Comparison of ENCODE assay signal across 20 mouse cellular contexts in the genomic region with DNA sequence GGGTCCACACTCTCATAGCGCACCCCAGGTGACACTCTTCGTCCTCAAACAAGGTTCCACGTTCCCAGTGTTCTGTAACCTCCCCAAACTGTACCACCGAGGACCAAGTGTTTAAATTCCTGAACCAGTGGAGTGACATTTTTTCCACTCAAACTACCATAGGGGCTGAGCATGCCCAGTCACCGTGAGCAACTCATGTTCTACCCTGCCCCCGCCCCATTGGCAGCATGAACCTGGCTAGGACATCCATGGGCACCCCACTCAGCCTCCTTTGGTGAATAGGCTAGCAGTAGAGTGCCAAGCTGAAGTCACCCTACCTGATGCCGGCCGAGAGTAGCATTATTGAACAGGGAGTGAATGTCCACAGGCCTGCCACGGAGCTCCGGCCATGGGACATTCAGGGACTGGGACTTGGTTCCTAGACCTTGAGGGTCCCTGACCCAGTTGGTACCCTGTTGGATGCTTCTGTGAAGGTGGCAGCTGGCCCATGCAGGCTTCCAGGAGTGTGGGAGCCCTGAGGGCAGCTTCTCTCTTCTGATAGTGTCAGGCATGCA. TPM values are rescaled to one million over a fixed set of nuclear protein-coding genes. Genes with fewer than 3 reads are reported as not detected.
DNase-seq lines count a peak whose midpoint lies in the region; TF ChIP-seq lines count a peak whose summit lies in the region.
"Had no signal": no experiment of that assay in that cellular context is flagged by ENCODE, and none has a peak within 500 bp of the region (broad histone marks: within the 10 kb centered on the region; RNA-seq: fewer than 3 reads in every experiment).

No protein-coding gene starts in this region.

- H3K27me3 ChIP-seq in splenic B cell, adult 2 months (ENCODE audit: control insufficient read depth, insufficient read depth, low read length, poor library complexity, severe bottlenecking) = no peaks in the 10 kb centered on the region
- H3K27me3 ChIP-seq: forebrain, embryonic 15.5 days; intestine, embryonic 15.5 days; liver, embryonic 12.5 days; midbrain, embryonic 15.5 days; neural tube, embryonic 15.5 days had no signal

- peak; percentile 84 for DNase-seq in heart, adult 11 months
- DNase-seq in heart, postnatal 25 days (ENCODE audit: low spot score) = no peak
- peak; percentile 6 to 7 for DNase-seq in left cerebral cortex, adult 2 months (ENCODE audit: extremely low spot score in 1 of 2, low spot score in 2 of 2)
- DNase-seq in left cerebral cortex, adult 11 months (ENCODE audit: low spot score) = no peak
- peak; percentile 1 for DNase-seq in CD4-positive helper T cell, adult 2 months (ENCODE audit: low read depth, low spot score)
- peak; percentile 8 for DNase-seq in splenic B cell, adult 2 months (ENCODE audit: low read depth, low spot score)
- no peak for DNase-seq in layer of hippocampus, adult 2 months (ENCODE audit: low spot score in 2 of 2)
- DNase-seq: adrenal gland, adult 8-10 months; cerebellum, adult 2 months; cerebellum, postnatal 14 days; retina, postnatal 1 day; right cerebral cortex, postnatal 14 days had no signal

- no peak overlapping the region for H3K4me3 ChIP-seq in left cerebral cortex, adult 2 months
- no peak overlapping the region for H3K4me3 ChIP-seq in layer of hippocampus, adult 2 months
- H3K4me3 ChIP-seq: erythroblast, embryonic 14.5 days; forebrain, embryonic 15.5 days; intestine, embryonic 15.5 days; liver, embryonic 12.5 days; midbrain, embryonic 10.5 days; midbrain, embryonic 15.5 days; neural tube, embryonic 15.5 days had no signal

- no peak overlapping the region for H3K27ac ChIP-seq in left cerebral cortex, adult 2 months
- H3K27ac ChIP-seq in layer of hippocampus, adult 2 months = no peak overlapping the region
- H3K27ac ChIP-seq: forebrain, embryonic 15.5 days; intestine, embryonic 15.5 days; kidney, postnatal 0 days; liver, embryonic 12.5 days; midbrain, embryonic 10.5 days; midbrain, embryonic 15.5 days; neural tube, embryonic 15.5 days had no signal

- H3K36me3 ChIP-seq in splenic B cell, adult 2 months (ENCODE audit: control insufficient read depth, insufficient read depth, low read length, poor library complexity, severe bottlenecking) = peaks cover 4% of the 10 kb centered on the region
- H3K36me3 ChIP-seq: forebrain, embryonic 15.5 days; intestine, embryonic 15.5 days; midbrain, embryonic 10.5 days; midbrain, embryonic 15.5 days; neural tube, embryonic 15.5 days had no signal

- no peak for TF ChIP-seq CTCF in left cerebral cortex, adult 2 months (IDR thresholded peaks at IDR 0.05)
- TF ChIP-seq CTCF in layer of hippocampus, adult 2 months (conservative IDR thresholded peaks at IDR 0.05) = no peak

- intact Hi-C loops in heart, postnatal 25 days (cut with DNase I) = no loop called here
- intact Hi-C loops in left cerebral cortex, adult 2 months (cut with DNase I) = no loop called here

RNA-seq across cellular contexts. Expression of a gene that starts 49.2 kb away (rescaled TPM):
- total RNA-seq in heart, postnatal 25 days (2021) = 10 to 100 TPM; 39.3 to 43.6 TPM
- 10 to 100 TPM; 50.3 to 51.5 TPM for total RNA-seq in left cerebral cortex, adult 2 months (2021)
- 10 to 100 TPM; 48.0 to 51.1 TPM for total RNA-seq in layer of hippocampus, adult 2 months (2021)

Comparison
In these comparisons a context has a peak if more than half of its experiments do, and no peak if none do; other contexts are left out.
1. DNase-seq: peak in heart, adult 11 months (single experiment), left cerebral cortex, adult 2 months (2 of 2), CD4-positive helper T cell, adult 2 months (single experiment) and splenic B cell, adult 2 months (single experiment); none in heart, postnatal 25 days (single experiment), left cerebral cortex, adult 11 months (single experiment) and layer of hippocampus, adult 2 months (0 of 2).